Mouse (Mus musculus): ENCODE data around the gene Cr1l. TPM values are rescaled to one million over a fixed set of nuclear protein-coding genes. Genes with fewer than 3 reads are reported as not detected.

Cr1l gene
- polyA plus RNA-seq (2012; rRNA removed), result 25.7 and 28.6 TPM in 2 replicates

DNA sequence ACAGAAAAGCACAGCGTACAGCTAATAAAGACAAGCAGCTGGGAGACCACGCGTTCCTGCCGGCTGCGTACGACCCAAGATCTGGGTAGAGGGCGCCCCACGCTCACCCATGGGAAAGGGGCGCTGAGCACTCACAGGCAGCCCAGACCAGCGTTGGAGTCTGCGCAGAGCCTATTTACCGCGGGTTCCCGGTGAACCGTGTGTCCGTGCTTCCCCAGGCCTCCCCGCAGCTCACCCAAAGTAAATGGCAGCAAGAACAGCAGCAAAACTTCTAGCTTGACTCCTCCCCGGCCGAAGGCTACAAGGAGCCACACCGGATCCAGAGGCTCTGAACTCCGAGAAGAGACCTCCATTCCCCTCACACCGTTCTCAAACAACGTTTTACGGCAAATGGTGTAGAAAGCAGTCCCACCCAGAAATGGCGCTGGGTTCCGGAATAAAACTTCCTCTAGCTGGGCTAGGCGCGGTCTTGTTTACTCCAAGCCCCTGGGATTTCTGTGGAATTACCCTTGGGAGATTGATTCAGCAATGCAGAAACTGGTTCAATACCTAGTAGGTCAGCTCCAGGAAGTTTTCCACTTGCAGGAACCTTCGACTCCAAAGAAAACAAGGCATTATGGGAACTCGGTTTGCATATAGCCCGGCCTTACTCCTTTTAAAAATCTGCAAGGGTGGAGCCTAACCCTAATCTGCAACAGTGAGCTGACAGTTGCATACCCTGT is at the start of gene Cr1l:
Gene Cr1l (minus strand): TSS at position 634 of the 722 bp plus-strand sequence.
- TF ChIP-seq POLR2A (IDR thresholded peaks at IDR 0.05; ENCODE audit: borderline replicate concordance, extremely low read depth, insufficient read depth, insufficient read length, poor library complexity, severe bottlenecking) (peak; percentile 67; the same call in 1 of the 2 replicates), CTCF (IDR thresholded peaks at IDR 0.05; ENCODE audit: borderline replicate concordance, extremely low read depth, insufficient read depth, insufficient read length) (peak; percentile 65)
- peak; percentile 97 for DNase-seq (ENCODE audit: low read depth)

DNA sequence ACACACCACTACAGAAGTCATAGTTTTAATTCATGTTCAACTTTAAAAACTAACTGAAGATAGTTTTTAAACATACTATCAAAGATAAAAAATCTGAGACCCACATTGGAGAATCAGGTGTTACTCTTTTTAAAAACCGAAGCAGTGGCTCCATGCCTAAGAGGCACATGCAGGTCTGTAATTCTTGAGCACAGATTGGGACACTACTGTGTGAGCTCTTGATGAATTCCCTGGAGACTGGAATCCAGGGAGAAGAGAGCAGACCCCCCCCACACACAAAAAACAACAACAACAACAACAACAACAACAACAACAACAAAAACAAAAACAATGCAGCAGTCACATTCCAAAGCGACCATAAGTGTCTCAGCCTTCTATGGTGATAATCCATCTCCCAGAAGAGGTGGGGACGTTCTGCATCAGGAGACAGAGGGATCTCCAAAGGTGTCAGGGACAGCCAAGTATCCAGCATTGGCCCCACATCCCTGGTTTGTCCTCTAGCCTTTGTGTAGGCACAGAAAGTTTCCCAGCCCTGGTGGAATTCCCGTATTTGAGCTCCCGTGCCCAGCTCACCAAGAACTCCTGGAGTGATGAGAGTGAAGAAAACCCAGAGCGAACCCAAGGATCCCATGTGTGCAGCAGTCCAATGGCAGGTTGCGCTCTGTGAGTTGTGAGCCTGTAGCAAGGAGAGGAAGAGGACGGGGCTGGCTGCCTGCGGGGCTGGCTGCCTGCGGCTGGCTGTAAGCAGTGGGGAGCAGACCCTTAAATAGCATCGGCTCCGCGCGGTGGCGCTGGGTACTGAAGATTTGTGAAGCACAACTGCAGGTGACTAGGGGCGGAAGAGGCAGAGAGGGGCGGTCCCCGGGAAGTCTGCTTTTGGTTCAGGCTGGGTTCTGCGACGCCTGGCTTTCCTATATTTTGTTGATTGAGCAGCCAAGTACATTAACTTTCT is 44.9 kb upstream of the Cr1l start, which contains the start of gene Cr2:
Gene Cr2 (minus strand): TSS at position 737 of the 952 bp plus-strand sequence.
- TF ChIP-seq POLR2A (IDR thresholded peaks at IDR 0.05; ENCODE audit: borderline replicate concordance, extremely low read depth, insufficient read depth, insufficient read length, poor library complexity, severe bottlenecking) (no peak), CTCF (IDR thresholded peaks at IDR 0.05; ENCODE audit: borderline replicate concordance, extremely low read depth, insufficient read depth, insufficient read length) (peak; percentile 59)

DNA sequence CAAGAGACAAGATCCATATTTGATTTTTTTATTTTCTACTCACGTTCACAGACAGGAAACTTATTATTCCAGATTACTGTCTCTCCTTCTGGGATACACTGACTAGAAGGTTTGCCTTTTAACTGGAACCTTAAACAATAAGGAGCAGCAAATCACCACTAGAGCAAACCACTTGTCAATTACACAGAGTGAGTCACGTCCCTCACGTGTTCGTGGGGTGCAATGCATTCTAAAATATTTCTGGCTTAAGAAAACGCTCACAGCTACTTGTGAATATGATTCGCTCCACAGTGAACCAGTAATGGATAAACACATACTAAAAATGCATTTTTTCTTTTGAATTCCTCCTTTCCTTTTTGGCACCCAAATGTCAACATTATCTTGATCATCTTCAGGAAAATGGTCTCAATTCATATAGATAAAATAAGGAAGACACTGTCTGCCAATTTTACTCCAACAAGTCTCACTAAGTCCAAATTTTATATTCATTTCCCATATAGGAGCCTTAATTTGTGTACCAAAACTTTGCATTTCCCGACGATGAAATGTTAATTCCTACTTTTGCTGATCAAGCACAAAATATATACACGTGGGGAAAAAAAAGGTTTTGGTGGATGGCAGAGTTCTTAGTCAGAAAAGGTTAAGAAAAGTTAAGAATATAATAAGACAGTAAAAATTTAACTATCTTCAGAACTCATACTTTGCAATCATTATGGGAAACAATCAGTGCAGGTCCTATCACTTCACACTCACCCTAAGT is 33.8 kb upstream of the Cr1l start:
- TF ChIP-seq CTCF (IDR thresholded peaks at IDR 0.05; ENCODE audit: borderline replicate concordance, extremely low read depth, insufficient read depth, insufficient read length) (no peak), POLR2A (IDR thresholded peaks at IDR 0.05; ENCODE audit: borderline replicate concordance, extremely low read depth, insufficient read depth, insufficient read length, poor library complexity, severe bottlenecking) (no peak)
- DNase-seq (ENCODE audit: low read depth), result no peak

More for the DNA sequence above, 44.9 kb upstream of the Cr1l start, which contains the start of gene Cr2:
- peak; percentile 92 for DNase-seq (ENCODE audit: low read depth)

DNA sequence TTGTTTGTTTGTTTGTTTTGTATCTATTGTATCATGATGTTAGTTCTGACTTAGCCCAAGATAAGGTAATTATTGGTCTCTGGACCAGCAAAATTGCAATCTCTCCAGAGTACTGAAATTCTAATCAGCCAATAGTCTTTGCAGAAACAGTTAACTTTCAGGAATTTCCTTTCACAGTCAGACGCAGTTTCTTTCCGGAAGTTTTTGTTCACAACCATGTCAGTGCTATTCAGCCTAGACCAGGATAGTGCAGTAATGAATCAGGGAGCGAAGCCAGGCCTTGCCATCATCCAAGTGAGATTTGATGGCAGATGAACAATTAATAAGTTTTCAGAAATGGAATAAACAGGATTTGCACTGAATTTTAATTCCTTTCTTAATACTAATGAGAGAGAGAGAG is 684 bp upstream of the Cr1l start:
- no peak for TF ChIP-seq CTCF (IDR thresholded peaks at IDR 0.05; ENCODE audit: borderline replicate concordance, extremely low read depth, insufficient read depth, insufficient read length)
- TF ChIP-seq POLR2A (IDR thresholded peaks at IDR 0.05; ENCODE audit: borderline replicate concordance, extremely low read depth, insufficient read depth, insufficient read length, poor library complexity, severe bottlenecking), result no peak
- peak; percentile 7 for DNase-seq (ENCODE audit: low read depth)

DNA sequence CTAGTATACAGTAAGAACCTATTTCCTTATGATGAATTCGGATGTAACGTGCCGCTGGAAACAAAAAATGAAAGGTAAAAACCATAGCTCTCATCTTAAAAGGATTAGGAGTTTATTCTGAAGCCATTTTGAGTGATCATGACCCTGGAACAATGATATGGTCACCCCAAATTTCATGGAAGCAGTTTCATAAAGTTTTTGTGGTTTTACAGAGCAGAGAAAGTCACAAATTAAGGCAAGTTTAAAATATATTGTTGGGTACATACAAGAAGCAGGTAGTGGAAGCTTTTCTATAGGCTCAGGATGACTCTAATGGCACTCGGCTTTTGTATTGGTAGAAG is 259 bp upstream of the Cr1l start:
- TF ChIP-seq CTCF (IDR thresholded peaks at IDR 0.05; ENCODE audit: borderline replicate concordance, extremely low read depth, insufficient read depth, insufficient read length), result no peak
- no peak for TF ChIP-seq POLR2A (IDR thresholded peaks at IDR 0.05; ENCODE audit: borderline replicate concordance, extremely low read depth, insufficient read depth, insufficient read length, poor library complexity, severe bottlenecking)
- no peak for DNase-seq (ENCODE audit: low read depth)

DNA sequence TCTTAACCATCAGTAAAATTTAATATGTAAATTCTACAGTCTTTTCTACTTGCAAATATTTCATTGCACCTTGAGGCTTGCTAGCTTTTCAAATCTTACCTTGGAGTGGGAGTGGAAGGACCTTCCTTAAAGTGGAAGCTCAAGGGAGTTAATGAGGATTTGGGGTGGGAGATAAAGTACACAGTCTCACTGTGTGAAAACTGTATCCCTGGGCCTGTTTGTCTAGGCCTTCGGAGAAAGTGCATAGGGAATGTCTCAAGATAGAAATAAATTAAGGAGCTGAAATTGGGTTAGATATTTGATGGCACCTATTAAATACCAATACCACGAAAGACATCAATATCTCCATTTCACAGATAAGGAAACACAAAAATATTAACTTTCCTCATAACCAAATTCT is 907 bp downstream of the Cr1l start:
- TF ChIP-seq CTCF (IDR thresholded peaks at IDR 0.05; ENCODE audit: borderline replicate concordance, extremely low read depth, insufficient read depth, insufficient read length), result no peak
- TF ChIP-seq POLR2A (IDR thresholded peaks at IDR 0.05; ENCODE audit: borderline replicate concordance, extremely low read depth, insufficient read depth, insufficient read length, poor library complexity, severe bottlenecking), result no peak
- no peak for DNase-seq (ENCODE audit: low read depth)

DNA sequence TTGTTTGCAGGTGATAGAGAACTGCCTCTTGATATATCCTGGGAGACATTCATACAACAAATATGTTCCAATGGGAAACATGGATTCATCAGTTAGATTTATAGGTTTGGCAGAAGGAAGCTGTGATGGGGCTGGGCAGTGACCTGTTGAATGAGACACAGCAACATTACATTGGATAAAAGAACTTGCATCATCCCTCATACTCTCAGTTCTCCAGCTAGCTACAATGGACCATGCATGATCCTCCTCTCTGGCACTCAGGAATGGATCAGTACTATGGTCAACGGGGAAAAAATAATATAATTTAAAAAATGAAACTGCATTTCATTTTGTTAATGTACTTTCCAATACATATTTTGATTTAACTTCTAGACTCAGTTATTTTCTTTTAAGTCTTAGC is 1.5 kb downstream of the Cr1l start:
- DNase-seq (ENCODE audit: low read depth), result no peak
- TF ChIP-seq POLR2A (IDR thresholded peaks at IDR 0.05; ENCODE audit: borderline replicate concordance, extremely low read depth, insufficient read depth, insufficient read length, poor library complexity, severe bottlenecking), result no peak
- no peak for TF ChIP-seq CTCF (IDR thresholded peaks at IDR 0.05; ENCODE audit: borderline replicate concordance, extremely low read depth, insufficient read depth, insufficient read length)

DNA sequence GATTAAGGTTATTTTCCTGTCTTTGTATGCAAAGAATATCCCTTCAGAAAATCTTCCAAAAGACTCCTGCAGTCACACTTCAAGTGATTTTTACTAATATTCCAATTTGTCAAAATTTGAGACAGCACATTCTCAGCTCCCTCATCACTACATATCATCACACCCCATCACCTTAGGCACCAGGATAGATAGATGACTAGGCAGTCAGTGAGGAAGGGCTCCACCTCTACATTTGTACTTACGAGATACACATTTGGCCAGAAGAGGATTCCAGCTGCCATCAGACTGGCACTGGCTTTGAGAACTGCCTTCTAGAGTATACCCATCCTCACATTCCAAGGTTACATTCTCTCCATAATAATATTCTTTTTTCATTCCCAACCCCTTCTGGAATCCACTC is 17.0 kb downstream of the Cr1l start:
- TF ChIP-seq POLR2A (IDR thresholded peaks at IDR 0.05; ENCODE audit: borderline replicate concordance, extremely low read depth, insufficient read depth, insufficient read length, poor library complexity, severe bottlenecking) (no peak), CTCF (IDR thresholded peaks at IDR 0.05; ENCODE audit: borderline replicate concordance, extremely low read depth, insufficient read depth, insufficient read length) (no peak)
- DNase-seq (ENCODE audit: low read depth), result no peak

DNA sequence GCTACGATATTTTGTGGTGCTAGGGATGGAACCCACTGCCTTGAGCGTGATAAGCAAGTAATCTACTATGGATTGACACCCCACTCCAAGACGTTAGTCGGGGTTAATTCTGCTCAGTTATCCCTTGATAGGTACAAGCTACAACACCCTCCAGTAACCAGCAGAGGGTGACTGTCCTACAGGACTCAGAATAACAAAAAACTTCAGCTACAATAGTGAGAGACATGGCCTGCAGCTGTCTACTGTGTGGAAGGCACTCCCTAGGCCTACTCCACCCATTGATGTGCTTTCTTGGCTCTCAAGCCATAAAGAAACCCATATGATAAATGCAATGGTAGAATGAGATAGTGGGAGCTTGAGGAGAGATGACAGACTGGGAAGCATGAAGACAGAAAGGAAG is 17.8 kb downstream of the Cr1l start:
- DNase-seq (ENCODE audit: low read depth), result no peak
- TF ChIP-seq CTCF (IDR thresholded peaks at IDR 0.05; ENCODE audit: borderline replicate concordance, extremely low read depth, insufficient read depth, insufficient read length), result no peak

DNA sequence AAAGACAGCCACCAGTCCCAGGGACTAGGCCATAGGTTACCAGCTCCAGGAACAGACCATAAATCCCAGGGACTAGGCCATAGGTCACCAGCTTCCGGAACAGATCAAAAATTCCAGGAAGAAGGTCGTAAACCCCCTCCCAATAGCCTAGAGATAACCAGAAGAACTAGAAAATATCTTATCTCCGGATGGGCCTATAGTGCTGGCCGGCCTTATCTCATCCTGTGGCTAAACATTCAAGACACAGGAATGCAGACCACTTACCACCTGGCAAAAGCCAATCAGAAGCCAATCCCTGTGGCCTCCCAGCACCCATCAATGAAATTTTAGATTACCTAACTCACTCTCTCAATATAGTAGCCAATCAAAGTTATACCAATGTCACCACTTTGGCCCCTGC is 30.7 kb downstream of the Cr1l start:
- DNase-seq (ENCODE audit: low read depth), result no peak
- TF ChIP-seq POLR2A (IDR thresholded peaks at IDR 0.05; ENCODE audit: borderline replicate concordance, extremely low read depth, insufficient read depth, insufficient read length, poor library complexity, severe bottlenecking) (no peak), CTCF (IDR thresholded peaks at IDR 0.05; ENCODE audit: borderline replicate concordance, extremely low read depth, insufficient read depth, insufficient read length) (no peak)

DNA sequence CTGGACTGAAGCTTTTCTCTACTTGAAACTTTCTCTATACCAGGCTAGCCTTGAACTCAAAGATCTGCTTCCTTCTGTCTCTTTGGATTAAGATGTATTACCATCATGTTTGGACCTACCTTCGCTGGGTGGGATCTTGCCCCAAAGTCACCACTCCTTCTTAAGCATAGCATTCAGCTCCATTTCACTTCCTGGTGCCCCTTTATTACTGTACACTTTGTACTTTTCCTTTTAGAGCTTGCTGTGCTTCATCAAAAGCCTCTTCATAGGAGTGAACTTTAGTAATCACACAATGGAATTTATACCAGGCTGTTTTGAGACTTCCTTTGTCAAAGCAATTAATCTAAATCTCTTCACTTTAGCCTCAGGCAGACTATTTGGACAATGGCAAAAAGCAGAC is 33.4 kb downstream of the Cr1l start:
- TF ChIP-seq CTCF (IDR thresholded peaks at IDR 0.05; ENCODE audit: borderline replicate concordance, extremely low read depth, insufficient read depth, insufficient read length) (no peak), POLR2A (IDR thresholded peaks at IDR 0.05; ENCODE audit: borderline replicate concordance, extremely low read depth, insufficient read depth, insufficient read length, poor library complexity, severe bottlenecking) (no peak)
- no peak for DNase-seq (ENCODE audit: low read depth)
